Mouse (Mus musculus): Measurements from ENCODE around the gene Gm4869.

Gm4869 gene

GRCm38 (mm10) chr5:140472336-140472735 is 26.9 kb downstream of the Gm4869 start:
- no peak for DNase-seq

- DNase-seq, result no peak
Observed at GRCm38 (mm10) chr5:140481458-140481857, 36.0 kb downstream of the Gm4869 start.

GRCm38 (mm10) chr5:140491142-140491541 is 45.7 kb downstream of the Gm4869 start:
- DNase-seq, result no peak

- DNase-seq, result no peak
Observed at GRCm38 (mm10) chr5:140492684-140493233, 47.3 kb downstream of the Gm4869 start.

- no peak for DNase-seq
Observed at GRCm38 (mm10) chr5:140498176-140498575, 52.7 kb downstream of the Gm4869 start.

GRCm38 (mm10) chr5:140500736-140501135 is 55.3 kb downstream of the Gm4869 start:
- DNase-seq, result no peak

GRCm38 (mm10) chr5:140501982-140502836 is 56.8 kb downstream of the Gm4869 start:
- DNase-seq, result no peak

GRCm38 (mm10) chr5:140502925-140503324 is 57.5 kb downstream of the Gm4869 start:
- DNase-seq, result peak; percentile 87

- peak; percentile 99 for DNase-seq
Observed at GRCm38 (mm10) chr5:140505208-140505780, 59.8 kb downstream of the Gm4869 start, which contains the start of gene Chst12. Chst12 (plus strand) TSS chr5:140505550.

GRCm38 (mm10) chr5:140506096-140506794 is 60.8 kb downstream of the Gm4869 start:
- DNase-seq, result no peak

GRCm38 (mm10) chr5:140507466-140508208 is 62.2 kb downstream of the Gm4869 start:
- no peak for DNase-seq

GRCm38 (mm10) chr5:140508686-140509085 is 63.2 kb downstream of the Gm4869 start:
- no peak for DNase-seq

GRCm38 (mm10) chr5:140509204-140509603 is 63.8 kb downstream of the Gm4869 start:
- DNase-seq, result no peak

GRCm38 (mm10) chr5:140510012-140511000 is 64.9 kb downstream of the Gm4869 start:
- DNase-seq, result no peak

- DNase-seq, result no peak
Observed at GRCm38 (mm10) chr5:140513921-140514320, 68.5 kb downstream of the Gm4869 start.

GRCm38 (mm10) chr5:140514799-140515486 is 69.5 kb downstream of the Gm4869 start:
- DNase-seq, result no peak

- DNase-seq, result no peak
Observed at GRCm38 (mm10) chr5:140517159-140517920, 71.9 kb downstream of the Gm4869 start.

GRCm38 (mm10) chr5:140517921-140518230 is 72.4 kb downstream of the Gm4869 start:
- DNase-seq, result no peak

GRCm38 (mm10) chr5:140521196-140521595 is 75.8 kb downstream of the Gm4869 start:
- no peak for DNase-seq

GRCm38 (mm10) chr5:140526754-140527153 is 81.3 kb downstream of the Gm4869 start:
- no peak for DNase-seq

All from kidney, adult 11 months (tissue).